Mouse (Mus musculus): Measurements from ENCODE around the gene Nsrp1. TPM values are rescaled to one million over a fixed set of nuclear protein-coding genes. Genes with fewer than 3 reads are reported as not detected.
"Not testable (repeated sequence)": the region's sequence is repeated elsewhere in the genome, so short reads cannot be mapped to it uniquely, and the experiment has no call there.

Gene Nsrp1
- 2.5 and 3.5 TPM in 2 replicates for total RNA-seq (2014; rRNA removed)
- 53.1 and 55.0 TPM in 2 replicates for polyA plus RNA-seq (2015; fragmentation: Nextera tagmentation; extraction: Ambion mirVana)

DNA sequence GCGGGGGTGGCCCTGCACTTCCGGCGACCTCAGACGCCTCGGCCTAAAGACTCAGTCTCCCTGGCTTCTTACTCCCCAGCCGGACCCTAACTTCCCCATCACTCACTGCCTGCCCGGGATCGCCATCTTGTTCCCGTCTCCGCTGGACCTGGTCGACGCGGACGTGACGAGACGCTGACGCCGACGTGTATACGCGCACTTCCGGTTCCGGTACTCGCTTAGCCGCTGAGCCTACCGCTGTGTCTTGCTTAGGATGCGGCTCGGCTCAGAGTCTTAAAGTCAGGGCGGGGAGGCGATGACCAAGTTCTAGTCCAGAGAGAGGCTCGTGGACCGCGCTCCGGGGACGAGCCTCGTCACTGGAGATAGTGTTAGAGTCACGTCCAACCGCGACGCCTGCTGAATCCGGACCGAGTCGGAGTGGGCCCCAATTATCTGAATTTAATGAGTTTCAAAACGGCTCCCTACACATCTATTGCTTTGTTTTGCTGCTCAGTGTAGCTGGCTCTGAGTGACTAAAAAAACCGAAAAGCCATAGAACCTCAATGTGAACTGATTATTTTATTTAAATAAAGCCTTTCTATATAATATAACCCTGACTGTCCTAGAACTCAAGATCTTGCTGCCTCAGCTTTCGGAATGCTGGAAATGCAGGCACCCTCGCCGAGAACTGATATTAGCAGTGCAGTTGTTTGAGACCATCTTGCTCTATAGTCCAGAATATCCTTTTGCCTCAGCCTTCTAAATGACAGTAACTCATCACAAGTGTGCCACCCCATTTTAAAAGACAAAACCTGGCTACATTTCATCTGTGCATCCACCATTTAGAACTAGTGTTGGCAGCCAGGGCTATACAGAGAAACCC lies at the start of gene Nsrp1:
Nsrp1 (minus strand) TSS at position 163 of the 862 bp plus-strand sequence.
- Histone ChIP-seq H3K9ac (replicated peaks; ENCODE audit: low read length, poor library complexity, severe bottlenecking) (peak within 1 kb of the TSS; percentile 68), H3K4me1 (ENCODE audit: insufficient read depth, low read length) (peaks cover 2% of the 10 kb centered on the region; the same call in 1 of the 2 replicates), H3K36me3 (ENCODE audit: insufficient read depth, low read length) (peaks cover 12% of the 10 kb centered on the region), H3K4me2 (ENCODE audit: low read depth, low read length, poor library complexity, severe bottlenecking) (peak within 1 kb of the TSS; percentile 89), H3K9me3 (ENCODE audit: low read length) (no peaks in the 10 kb centered on the region), H3K27me3 (ENCODE audit: insufficient read depth, low read length) (peaks cover 9% of the 10 kb centered on the region; the same call in 1 of the 2 replicates), H3K4me3 (ENCODE audit: low read depth, low read length) (peak within 1 kb of the TSS; percentile 81), H3K27ac (ENCODE audit: low read depth, low read length) (peak within 1 kb of the TSS; percentile 83)
- 4% methylated on average over 48 of the region's 48 CpGs for WGBS
- no peak for TF ChIP-seq CTCF (IDR thresholded peaks at IDR 0.05)
- ATAC-seq (ENCODE audit: low FRiP score), result peak; percentile 98
- DNase-seq (ENCODE audit: low spot score), result peak; percentile 96

DNA sequence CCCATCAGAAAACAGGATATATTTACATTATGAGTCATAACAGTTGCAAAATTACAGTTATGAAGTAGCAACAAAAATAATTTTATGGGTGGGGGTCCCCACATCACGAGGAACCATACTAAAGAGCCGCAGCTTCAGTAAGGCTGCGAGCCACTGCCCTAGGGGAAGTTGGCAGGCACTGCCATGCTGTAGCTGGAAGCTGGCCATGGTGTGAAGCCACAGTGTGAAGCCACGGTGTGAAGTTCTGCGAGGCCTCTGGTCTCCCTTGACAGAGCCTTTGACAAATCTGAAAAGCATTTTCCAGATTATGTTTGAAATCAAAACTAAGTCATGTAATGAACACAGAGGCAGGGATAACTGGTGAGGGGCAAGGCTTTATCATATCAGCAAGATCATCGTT lies 32.9 kb upstream of the Nsrp1 start:
- Histone ChIP-seq H3K27ac (ENCODE audit: low read depth, low read length) (no peak overlapping the region), H3K9me3 (ENCODE audit: low read length) (no peaks in the 10 kb centered on the region), H3K36me3 (ENCODE audit: insufficient read depth, low read length) (no peaks in the 10 kb centered on the region), H3K27me3 (ENCODE audit: insufficient read depth, low read length) (no peaks in the 10 kb centered on the region), H3K9ac (replicated peaks; ENCODE audit: low read length, poor library complexity, severe bottlenecking) (no peak overlapping the region), H3K4me1 (ENCODE audit: insufficient read depth, low read length) (no peaks in the 10 kb centered on the region), H3K4me3 (ENCODE audit: low read depth, low read length) (no peak overlapping the region), H3K4me2 (ENCODE audit: low read depth, low read length, poor library complexity, severe bottlenecking) (no peak overlapping the region)
- WGBS, result 82% methylated on average over 6 of the region's 6 CpGs
- DNase-seq (ENCODE audit: low spot score), result no peak
- TF ChIP-seq CTCF (IDR thresholded peaks at IDR 0.05), result no peak
- no peak for ATAC-seq (ENCODE audit: low FRiP score)

DNA sequence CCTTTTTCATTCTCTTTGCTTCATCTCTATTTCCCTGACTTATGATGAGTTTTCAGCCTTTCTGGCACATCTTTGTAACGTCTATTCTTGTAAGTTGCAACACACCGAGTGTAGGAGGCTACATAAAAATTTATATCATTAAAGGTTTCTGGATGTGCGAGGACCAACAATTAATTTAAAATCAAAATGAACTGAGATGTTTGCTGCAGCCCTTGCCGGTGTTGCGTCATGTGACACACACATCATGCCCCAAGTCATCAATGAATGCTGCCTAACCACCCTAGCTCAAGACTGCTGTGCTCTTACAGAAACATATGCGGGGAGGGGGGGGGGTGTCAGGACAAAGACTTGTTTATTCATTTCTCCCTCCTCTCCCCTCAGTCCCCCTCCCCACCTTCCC lies 30.2 kb upstream of the Nsrp1 start:
- Histone ChIP-seq H3K4me2 (ENCODE audit: low read depth, low read length, poor library complexity, severe bottlenecking) (no peak overlapping the region), H3K4me1 (ENCODE audit: insufficient read depth, low read length) (no peaks in the 10 kb centered on the region), H3K27ac (ENCODE audit: low read depth, low read length) (no peak overlapping the region), H3K36me3 (ENCODE audit: insufficient read depth, low read length) (no peaks in the 10 kb centered on the region), H3K27me3 (ENCODE audit: insufficient read depth, low read length) (no peaks in the 10 kb centered on the region), H3K9me3 (ENCODE audit: low read length) (no peaks in the 10 kb centered on the region), H3K4me3 (ENCODE audit: low read depth, low read length) (no peak overlapping the region), H3K9ac (replicated peaks; ENCODE audit: low read length, poor library complexity, severe bottlenecking) (no peak overlapping the region)
- DNase-seq (ENCODE audit: low spot score) (no peak), ATAC-seq (ENCODE audit: low FRiP score) (no peak)
- no peak for TF ChIP-seq CTCF (IDR thresholded peaks at IDR 0.05)
- 91% methylated on average over 6 of the region's 6 CpGs for WGBS

DNA sequence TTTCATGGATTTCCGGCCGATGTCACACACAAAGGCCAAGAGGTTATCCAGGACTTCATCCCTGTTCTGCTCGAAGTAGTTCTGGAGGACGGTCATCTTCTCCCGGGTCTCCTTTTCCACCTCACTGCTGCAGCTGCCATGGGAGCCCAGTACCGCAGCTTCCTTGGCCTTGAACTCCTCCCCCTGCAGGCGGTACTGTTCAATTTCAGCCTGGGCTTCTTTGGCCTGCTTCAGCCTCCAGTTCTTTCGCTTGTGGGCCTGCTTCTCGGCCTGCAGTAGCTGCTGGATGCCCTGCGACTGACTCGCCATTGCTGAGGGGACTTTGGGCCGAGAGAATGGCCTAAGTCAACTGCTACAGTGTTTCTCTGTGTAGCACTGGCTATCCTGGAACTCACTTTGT lies 29.6 kb upstream of the Nsrp1 start:
- 81% methylated on average over 12 of the region's 12 CpGs for WGBS
- not testable (repeated sequence) for H3K9me3 ChIP-seq (ENCODE audit: low read length); ATAC-seq (ENCODE audit: low FRiP score); DNase-seq (ENCODE audit: low spot score); H3K36me3 ChIP-seq (ENCODE audit: insufficient read depth, low read length); H3K4me1 ChIP-seq (ENCODE audit: insufficient read depth, low read length); H3K4me2 ChIP-seq (ENCODE audit: low read depth, low read length, poor library complexity, severe bottlenecking); H3K9ac ChIP-seq (replicated peaks; ENCODE audit: low read length, poor library complexity, severe bottlenecking); H3K27me3 ChIP-seq (ENCODE audit: insufficient read depth, low read length); H3K27ac ChIP-seq (ENCODE audit: low read depth, low read length); H3K4me3 ChIP-seq (ENCODE audit: low read depth, low read length)

DNA sequence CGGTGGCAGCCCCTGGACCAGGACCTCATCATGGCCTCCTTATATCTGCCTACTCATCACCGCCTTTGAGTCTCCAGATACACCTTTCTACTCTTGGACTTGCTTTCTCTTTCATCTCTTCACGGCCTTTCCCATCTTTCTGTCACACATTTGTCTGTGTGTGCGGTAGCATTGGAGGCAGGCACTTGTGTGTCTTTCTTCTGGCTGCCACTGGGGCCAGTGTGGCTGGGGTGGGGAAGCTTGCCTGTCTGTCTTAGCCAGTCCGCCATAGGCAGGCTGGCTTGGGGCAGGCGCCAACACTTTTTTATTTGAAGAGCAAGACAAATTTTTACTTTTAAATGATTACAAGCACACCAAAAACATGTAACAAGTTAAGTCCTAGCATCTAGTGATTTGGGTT lies 28.7 kb upstream of the Nsrp1 start:
- Histone ChIP-seq H3K4me1 (ENCODE audit: insufficient read depth, low read length) (no peaks in the 10 kb centered on the region), H3K27me3 (ENCODE audit: insufficient read depth, low read length) (no peaks in the 10 kb centered on the region), H3K27ac (ENCODE audit: low read depth, low read length) (no peak overlapping the region), H3K9me3 (ENCODE audit: low read length) (no peaks in the 10 kb centered on the region), H3K9ac (replicated peaks; ENCODE audit: low read length, poor library complexity, severe bottlenecking) (no peak overlapping the region), H3K4me3 (ENCODE audit: low read depth, low read length) (no peak overlapping the region), H3K4me2 (ENCODE audit: low read depth, low read length, poor library complexity, severe bottlenecking) (no peak overlapping the region), H3K36me3 (ENCODE audit: insufficient read depth, low read length) (no peaks in the 10 kb centered on the region)
- no peak for ATAC-seq (ENCODE audit: low FRiP score)
- no peak for TF ChIP-seq CTCF (IDR thresholded peaks at IDR 0.05)
- DNase-seq (ENCODE audit: low spot score), result no peak
- WGBS, result 97% methylated on average over 6 of the region's 6 CpGs

DNA sequence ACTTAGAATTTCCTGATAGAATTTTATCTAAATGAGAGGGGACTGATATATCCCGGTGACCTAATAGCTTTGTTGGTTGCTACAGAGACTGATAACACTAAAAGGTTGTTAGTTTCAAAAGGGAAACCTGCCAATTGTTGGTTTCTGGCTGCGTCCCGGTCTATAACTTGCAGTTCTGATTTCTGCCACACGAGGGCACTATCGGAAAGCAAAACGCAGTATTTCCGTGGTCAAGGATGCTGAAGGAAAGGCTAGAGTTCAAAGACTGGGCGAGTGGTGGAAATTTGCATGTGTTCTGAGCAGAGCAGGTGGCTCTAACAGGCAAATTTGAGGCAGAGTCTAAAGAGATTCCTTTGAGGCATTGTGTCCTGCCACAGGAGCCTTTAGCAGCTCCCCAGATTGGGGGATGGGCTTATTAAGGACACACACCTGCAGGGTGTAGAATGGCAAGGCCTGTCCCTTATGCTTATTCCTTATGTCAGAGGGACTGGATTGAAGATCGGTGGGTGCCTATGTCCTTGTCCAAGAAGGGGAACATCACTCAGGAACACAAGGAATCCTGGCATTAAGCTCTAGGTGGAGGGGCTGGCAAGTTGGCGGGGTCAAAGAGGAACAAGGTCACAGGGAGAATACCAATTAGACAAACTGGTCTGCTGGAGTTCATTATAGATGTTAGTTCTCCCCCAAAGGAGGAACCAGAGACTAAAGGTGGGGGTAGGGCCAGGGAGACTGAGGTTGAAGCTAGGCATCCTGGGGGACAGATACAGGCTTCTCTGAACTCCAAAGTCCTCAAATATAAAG lies 22.1 kb upstream of the Nsrp1 start:
- 14% methylated on average over 10 of the region's 10 CpGs for WGBS
- H3K4me3 ChIP-seq (ENCODE audit: low read depth, low read length), result no peak overlapping the region
- no peaks in the 10 kb centered on the region for H3K27me3 ChIP-seq (ENCODE audit: insufficient read depth, low read length)
- ATAC-seq (ENCODE audit: low FRiP score), result no peak
- TF ChIP-seq CTCF (IDR thresholded peaks at IDR 0.05), result peak; percentile 97
- peak; percentile 70 for DNase-seq (ENCODE audit: low spot score)
- H3K4me1 ChIP-seq (ENCODE audit: insufficient read depth, low read length), result no peaks in the 10 kb centered on the region
- no peak overlapping the region for H3K4me2 ChIP-seq (ENCODE audit: low read depth, low read length, poor library complexity, severe bottlenecking)
- H3K9ac ChIP-seq (replicated peaks; ENCODE audit: low read length, poor library complexity, severe bottlenecking), result no peak overlapping the region
- no peaks in the 10 kb centered on the region for H3K9me3 ChIP-seq (ENCODE audit: low read length)
- no peak overlapping the region for H3K27ac ChIP-seq (ENCODE audit: low read depth, low read length)
- no peaks in the 10 kb centered on the region for H3K36me3 ChIP-seq (ENCODE audit: insufficient read depth, low read length)

Data from midbrain, postnatal 0 days (tissue).